In genomic region chr10:81356991-81357844, GRCm38 (mm10) we compare ENCODE assay signal across 8 mouse cellular contexts. TPM values are rescaled to one million over a fixed set of nuclear protein-coding genes. Genes with fewer than 3 reads are reported as not detected.
A peak's percentile ranks its signal among the peaks of the same experiment; 100 is the strongest.
DNase-seq lines count a peak whose midpoint lies in the region; ATAC-seq and TF ChIP-seq lines count a peak whose summit lies in the region.

Gene Mfsd12 (plus strand): TSS chr10:81357491.

- WGBS in forebrain, embryonic 14.5 days: 2% methylated on average over 73 of the region's 79 CpGs
- WGBS in large intestine, adult 2 months: 2% methylated on average over 74 of the region's 79 CpGs
- WGBS in liver, postnatal 0 days (ENCODE audit: insufficient replicate concordance): 2% methylated on average over 65 of the region's 79 CpGs
- WGBS in neural tube, embryonic 13.5 days: 2% methylated on average over 78 of the region's 79 CpGs

- TF ChIP-seq EP300 in ES-Bruce4 (IDR thresholded peaks at IDR 0.05; ENCODE audit: insufficient read depth, low read depth, low read length): no peak
- TF ChIP-seq EP300 in liver, postnatal 0 days (IDR thresholded peaks at IDR 0.05; ENCODE audit: low read depth): no peak

- peak within 1 kb of the TSS; percentile 83 for H3K9ac ChIP-seq in ES-Bruce4 (ENCODE audit: low read depth, poor library complexity, severe bottlenecking)
- H3K9ac ChIP-seq in forebrain, embryonic 14.5 days (ENCODE audit: low read length): peak within 1 kb of the TSS; percentile 81
- peak within 1 kb of the TSS; percentile 79 for H3K9ac ChIP-seq in liver, postnatal 0 days (replicated peaks)
- H3K9ac ChIP-seq in neural tube, embryonic 13.5 days: peak within 1 kb of the TSS; percentile 90

- intact Hi-C loops in heart, postnatal 10 days (cut with DNase I): no loop called here

- H3K27me3 ChIP-seq in ES-Bruce4 (ENCODE audit: control insufficient read depth, insufficient read depth, low read length, poor library complexity, severe bottlenecking): no peaks in the 10 kb centered on the region
- no peaks in the 10 kb centered on the region for H3K27me3 ChIP-seq in forebrain, embryonic 14.5 days (replicated peaks; ENCODE audit: control insufficient read depth, insufficient read depth, low read length)
- no peaks in the 10 kb centered on the region for H3K27me3 ChIP-seq in liver, postnatal 0 days (ENCODE audit: insufficient read depth, low read length)
- H3K27me3 ChIP-seq in neural tube, embryonic 13.5 days: peaks cover 9% of the 10 kb centered on the region

- H3K4me1 ChIP-seq in ES-Bruce4 (ENCODE audit: control insufficient read depth, insufficient read depth, low read length): peaks cover 7% of the 10 kb centered on the region
- H3K4me1 ChIP-seq in forebrain, embryonic 14.5 days (ENCODE audit: control insufficient read depth, insufficient read depth, low read length): peaks cover 3% of the 10 kb centered on the region; the same call in 1 of the 2 replicates
- peaks cover 47% of the 10 kb centered on the region for H3K4me1 ChIP-seq in liver, postnatal 0 days (ENCODE audit: insufficient read depth)
- H3K4me1 ChIP-seq in neural tube, embryonic 13.5 days (replicated peaks): peaks cover 47% of the 10 kb centered on the region

- peak; percentile 96 for ATAC-seq in forebrain, embryonic 14.5 days
- ATAC-seq in liver, postnatal 0 days: peak; percentile 89
- peak; percentile 92 for ATAC-seq in neural tube, embryonic 13.5 days (ENCODE audit: low read depth)

- peak within 1 kb of the TSS; percentile 96 for H3K4me3 ChIP-seq in ES-Bruce4 (ENCODE audit: low read depth, low read length)
- H3K4me3 ChIP-seq in forebrain, embryonic 14.5 days (ENCODE audit: low read depth, low read length): peak within 1 kb of the TSS; percentile 68
- peak within 1 kb of the TSS; percentile 69 for H3K4me3 ChIP-seq in liver, postnatal 0 days (ENCODE audit: low read depth, low read length)
- peak within 1 kb of the TSS; percentile 79 for H3K4me3 ChIP-seq in neural tube, embryonic 13.5 days

- no peak for TF ChIP-seq POLR2A in ES-Bruce4 (IDR thresholded peaks at IDR 0.05; ENCODE audit: insufficient read depth, low read length)

- H3K27ac ChIP-seq in ES-Bruce4 (ENCODE audit: insufficient read depth, low read length): peak within 1 kb of the TSS; percentile 81
- H3K27ac ChIP-seq in forebrain, embryonic 14.5 days (ENCODE audit: low read depth, low read length): no peak within 1 kb of the TSS
- H3K27ac ChIP-seq in liver, postnatal 0 days (ENCODE audit: low read depth): peak within 1 kb of the TSS; percentile 80
- peak within 1 kb of the TSS; percentile 54; the same call in 1 of the 2 replicates for H3K27ac ChIP-seq in neural tube, embryonic 13.5 days (replicated peaks)

- TF ChIP-seq CTCF in ES-Bruce4 (IDR thresholded peaks at IDR 0.05; ENCODE audit: low read depth, low read length): no peak
- no peak for TF ChIP-seq CTCF in liver, postnatal 0 days (IDR thresholded peaks at IDR 0.05; ENCODE audit: low read depth)

- H3K36me3 ChIP-seq in ES-Bruce4 (ENCODE audit: control insufficient read depth, insufficient read depth, low read length, poor library complexity, severe bottlenecking): no peaks in the 10 kb centered on the region
- no peaks in the 10 kb centered on the region; the same call in 1 of the 2 replicates for H3K36me3 ChIP-seq in forebrain, embryonic 14.5 days (ENCODE audit: control insufficient read depth, insufficient read depth, low read length)
- H3K36me3 ChIP-seq in liver, postnatal 0 days (replicated peaks; ENCODE audit: insufficient read depth, low read length): peaks cover 19% of the 10 kb centered on the region
- peaks cover 14% of the 10 kb centered on the region for H3K36me3 ChIP-seq in neural tube, embryonic 13.5 days

- peak; percentile 89 for DNase-seq in cerebellum, adult 11 months
- DNase-seq in forebrain, embryonic 14.5 days (ENCODE audit: low spot score): peak; percentile 95
- peak; percentile 95 for DNase-seq in heart, postnatal 10 days
- no peak for DNase-seq in large intestine, adult 2 months (ENCODE audit: low read depth, low spot score)
- peak; percentile 94 for DNase-seq in liver, postnatal 0 days
- DNase-seq in telencephalon, adult 2 months (ENCODE audit: low read depth, low spot score): peak; percentile 69

- peak within 1 kb of the TSS; percentile 97 for H3K4me2 ChIP-seq in forebrain, embryonic 14.5 days (ENCODE audit: low read length)
- H3K4me2 ChIP-seq in liver, postnatal 0 days (ENCODE audit: low read depth, low read length): peak within 1 kb of the TSS; percentile 81
- H3K4me2 ChIP-seq in neural tube, embryonic 13.5 days: peak within 1 kb of the TSS; percentile 96

- no peaks in the 10 kb centered on the region for H3K9me3 ChIP-seq in ES-Bruce4 (replicated peaks; ENCODE audit: control insufficient read depth, insufficient read depth, low read length, poor library complexity, severe bottlenecking)
- no peaks in the 10 kb centered on the region for H3K9me3 ChIP-seq in forebrain, embryonic 14.5 days (replicated peaks; ENCODE audit: control insufficient read depth, low read length)
- H3K9me3 ChIP-seq in liver, postnatal 0 days (ENCODE audit: low read length): no peaks in the 10 kb centered on the region
- no peaks in the 10 kb centered on the region for H3K9me3 ChIP-seq in neural tube, embryonic 13.5 days

RNA-seq across cellular contexts. Expression of gene Mfsd12, which starts in this region (rescaled TPM):
- polyA plus RNA-seq in ES-Bruce4 (2011; ENCODE audit: insufficient read depth, insufficient read length, low read depth, missing spikeins): 13.7 and 15.3 TPM in 2 replicates
- polyA plus RNA-seq in forebrain, embryonic 14.5 days (2014; fragmentation: Nextera tagmentation; extraction: Ambion mirVana): 4.1 and 4.9 TPM in 2 replicates
- 10 to 100 TPM; 11.6 to 14.4 TPM for total RNA-seq in heart, postnatal 10 days (2021)
- polyA plus RNA-seq in large intestine, adult 2 months (2012; rRNA removed): 12.1 and 13.6 TPM in 2 replicates
- 6.8 and 7.9 TPM in 2 replicates for polyA plus RNA-seq in liver, postnatal 0 days (2015; fragmentation: Nextera tagmentation; extraction: Ambion mirVana)
- polyA plus RNA-seq in neural tube, embryonic 13.5 days (2015; fragmentation: Nextera tagmentation; extraction: Ambion mirVana): 16.5 and 17.8 TPM in 2 replicates
